Mouse (Mus musculus): ENCODE data around the gene Lmo3. TPM values are rescaled to one million over a fixed set of nuclear protein-coding genes. Genes with fewer than 3 reads are reported as not detected.

Gene Lmo3
- total RNA-seq, 2 experiments from 2014 or later = 0.91 to 0.99 TPM

DNA sequence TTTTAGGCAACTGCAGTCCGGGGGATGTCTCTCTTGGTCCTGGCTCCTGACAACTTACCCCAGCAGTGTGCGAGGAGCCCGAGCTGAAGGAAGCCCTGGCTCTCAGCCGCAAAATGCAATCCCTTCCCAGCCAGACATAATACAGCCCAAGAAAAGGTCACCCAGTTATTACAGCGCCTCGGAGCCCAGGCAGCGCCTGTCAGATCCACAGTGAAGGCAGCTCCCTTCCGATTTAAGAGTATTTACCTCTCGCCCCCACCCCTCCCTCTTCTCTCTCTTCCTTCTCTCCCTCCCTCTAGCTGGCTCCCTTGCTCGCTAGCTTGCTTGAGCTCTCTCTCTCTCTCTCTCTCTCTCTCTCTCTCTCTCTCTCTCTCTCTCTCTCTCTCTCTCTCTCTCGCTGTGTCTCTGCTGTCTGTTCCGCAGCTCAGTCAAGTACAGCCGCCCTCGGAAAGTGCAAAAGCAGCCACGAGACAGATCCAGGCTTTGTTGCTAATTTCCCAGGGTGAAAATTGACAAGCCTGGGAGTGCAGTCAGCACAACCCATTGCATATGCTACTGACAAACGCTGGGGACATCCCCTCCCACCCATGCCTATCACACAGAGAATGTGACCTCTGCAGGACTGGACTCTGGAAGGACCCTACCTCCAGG lies 159.0 kb downstream of the Lmo3 start:
- DNase-seq = peak; percentile 21

GRCm38 (mm10) chr6:138421931-138422531 lies 159.7 kb downstream of the Lmo3 start:
- no peak for DNase-seq

- DNase-seq = no peak
Observed at GRCm38 (mm10) chr6:138421191-138421613, 160.6 kb downstream of the Lmo3 start.

GRCm38 (mm10) chr6:138420536-138420891 lies 161.3 kb downstream of the Lmo3 start:
- DNase-seq = no peak

DNA sequence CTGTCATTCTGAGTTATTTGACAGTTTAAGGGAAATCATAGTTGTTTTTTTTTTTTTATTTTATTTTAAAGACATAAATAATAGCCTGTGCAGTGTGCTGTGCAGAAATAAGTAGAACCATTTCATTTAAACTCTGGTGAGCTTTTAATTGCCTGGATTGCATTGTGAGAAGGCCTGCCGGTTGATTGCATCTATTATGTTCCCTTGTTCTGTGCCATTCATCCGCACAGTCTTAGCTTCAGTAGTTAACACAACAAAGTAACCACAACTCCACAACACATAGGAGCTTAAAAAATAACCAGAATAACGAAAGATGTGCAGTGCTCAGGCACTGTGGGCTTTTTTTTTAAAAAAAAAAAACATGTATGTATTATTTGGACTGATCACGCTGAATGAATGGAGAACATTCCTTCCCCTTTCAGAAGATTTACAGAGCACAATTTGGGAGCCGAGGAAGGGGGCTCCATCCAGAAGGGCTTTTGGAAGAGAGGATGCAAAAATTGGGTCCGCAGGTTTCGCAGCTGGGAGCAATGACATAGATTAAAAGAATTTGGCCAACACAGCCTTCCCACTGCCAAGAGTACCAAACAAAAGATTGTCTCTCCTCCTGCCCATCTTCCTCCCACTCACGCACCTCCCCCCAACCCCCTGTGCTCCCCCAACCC lies 161.8 kb downstream of the Lmo3 start:
- DNase-seq = no peak

DNA sequence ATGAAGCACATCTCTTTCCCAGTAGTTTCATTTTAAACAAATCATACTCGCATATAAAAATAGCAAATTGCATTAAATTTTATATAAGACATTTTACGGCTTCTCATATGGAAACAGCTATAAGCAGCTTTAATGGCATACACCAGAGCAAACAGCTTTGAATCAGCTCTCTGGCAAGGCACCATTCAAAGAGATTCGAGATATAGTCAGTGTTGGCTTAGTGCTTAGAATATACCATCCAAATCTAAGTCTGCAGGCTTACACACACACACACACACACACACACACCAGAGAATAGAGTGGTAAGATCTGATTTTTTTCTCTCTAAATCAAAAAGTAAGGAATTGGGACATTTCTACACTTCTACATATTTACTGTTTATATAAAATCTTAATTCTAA lies 169.7 kb downstream of the Lmo3 start:
- DNase-seq = no peak

DNA sequence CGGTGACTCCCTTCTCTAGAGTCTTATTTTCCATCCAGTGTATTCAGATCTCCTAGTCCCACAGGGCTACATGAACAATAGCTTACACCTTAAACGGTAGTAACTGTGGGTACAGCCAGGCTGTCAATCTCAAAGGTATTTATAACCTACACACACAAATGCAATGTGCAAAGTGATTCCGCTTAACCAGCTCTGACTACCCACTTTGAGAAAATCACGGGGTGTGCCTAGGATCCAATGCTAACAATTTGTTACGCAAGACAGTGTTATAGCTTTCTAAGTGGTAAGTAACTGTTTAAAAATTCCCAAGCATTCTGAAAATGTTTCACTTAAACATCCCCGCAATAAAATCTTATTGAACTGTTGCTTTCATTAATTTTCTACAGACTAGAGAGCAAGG lies 179.7 kb downstream of the Lmo3 start:
- no peak for DNase-seq

DNA sequence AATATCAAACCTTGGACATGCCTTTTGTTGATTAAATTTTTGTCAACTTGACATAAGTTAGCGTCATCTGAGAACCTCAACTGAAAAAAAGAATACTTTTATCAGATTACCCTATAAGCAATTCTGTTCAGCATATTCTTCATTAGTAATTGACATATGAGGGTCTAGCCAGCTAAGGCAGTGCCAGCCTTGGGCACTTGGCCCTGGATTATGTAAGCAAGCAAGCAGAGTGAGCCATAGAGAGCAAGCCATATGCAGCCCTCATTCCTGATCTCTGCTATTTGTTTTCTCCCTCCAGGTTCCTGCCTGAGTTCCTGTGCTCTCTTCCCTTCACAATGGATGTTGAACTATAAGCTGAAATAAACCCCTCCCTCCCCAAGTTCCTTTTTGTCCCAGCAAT lies 182.9 kb downstream of the Lmo3 start:
- no peak for DNase-seq

GRCm38 (mm10) chr6:138391085-138391484 lies 190.7 kb downstream of the Lmo3 start:
- DNase-seq = no peak

- DNase-seq = no peak
Observed at GRCm38 (mm10) chr6:138388168-138388936, 193.4 kb downstream of the Lmo3 start.

DNA sequence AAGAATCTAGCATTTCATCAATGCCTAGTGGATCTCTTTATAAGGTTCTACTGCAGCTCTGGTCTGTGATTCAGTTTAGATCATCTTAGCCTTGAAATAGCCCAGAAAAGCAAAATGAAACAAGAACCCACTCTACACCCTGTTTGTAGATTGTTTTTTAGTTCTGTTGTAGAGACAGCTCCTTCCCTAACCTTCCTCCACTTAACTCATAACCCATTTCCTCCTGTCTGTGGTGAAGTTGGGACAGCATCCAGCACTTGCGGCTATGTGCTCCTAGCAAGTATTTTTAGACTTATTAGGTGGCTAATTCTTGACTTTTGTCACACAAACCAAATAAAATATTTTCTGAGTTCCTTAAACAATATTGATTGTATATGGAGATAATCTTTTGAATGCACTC lies 198.6 kb downstream of the Lmo3 start:
- DNase-seq = no peak

DNA sequence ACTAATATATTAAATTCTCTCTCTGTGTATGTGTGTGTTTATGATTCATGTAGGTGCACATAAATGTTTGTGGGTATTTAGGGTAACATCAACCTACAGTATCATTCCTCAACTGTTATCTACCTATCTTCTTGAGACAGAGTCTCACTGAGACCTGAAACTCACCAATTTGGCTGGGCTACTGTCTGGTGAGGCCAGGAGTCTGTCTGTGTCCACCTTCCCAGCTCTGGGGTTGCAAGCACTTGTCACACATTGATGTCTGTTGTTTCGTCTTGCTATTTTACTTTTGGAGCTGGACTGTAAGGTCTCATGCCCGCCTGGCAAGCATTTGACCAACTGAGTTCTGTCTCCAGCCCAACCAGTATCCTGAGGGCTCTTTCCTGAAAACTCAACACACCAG lies 210.6 kb downstream of the Lmo3 start:
- no peak for DNase-seq

GRCm38 (mm10) chr6:138364111-138364510 lies 217.7 kb downstream of the Lmo3 start:
- DNase-seq = no peak

- no peak for DNase-seq
Observed at GRCm38 (mm10) chr6:138350587-138351345, 231.0 kb downstream of the Lmo3 start.

DNA sequence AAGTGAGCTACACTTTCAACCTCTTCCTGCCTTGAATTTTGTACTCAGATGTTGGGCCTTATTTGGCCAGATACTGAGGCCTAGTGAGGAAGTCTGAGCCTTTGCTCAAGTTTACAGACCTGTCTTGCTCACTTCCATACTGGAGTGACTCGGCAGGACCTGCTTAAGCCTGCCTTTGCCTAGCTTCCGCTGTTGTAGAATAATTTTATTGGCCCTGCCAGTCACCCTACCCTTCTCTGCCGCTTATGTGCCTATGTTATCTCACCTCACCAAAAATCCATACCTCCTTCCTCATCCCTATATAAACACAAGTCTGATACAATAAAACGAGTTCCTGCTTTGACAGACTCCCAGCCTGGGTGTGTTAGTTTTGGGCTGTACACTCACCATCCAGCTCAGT lies 235.2 kb downstream of the Lmo3 start:
- no peak for DNase-seq

GRCm38 (mm10) chr6:138335858-138336257 lies 245.9 kb downstream of the Lmo3 start:
- no peak for DNase-seq

- peak; percentile 62 for DNase-seq
Observed at GRCm38 (mm10) chr6:138333991-138334390, 247.8 kb downstream of the Lmo3 start.

GRCm38 (mm10) chr6:138325744-138326400 lies 255.9 kb downstream of the Lmo3 start:
- DNase-seq = peak; percentile 15

- DNase-seq = no peak
Observed at GRCm38 (mm10) chr6:138325145-138325544, 256.6 kb downstream of the Lmo3 start.

- no peak for DNase-seq
Observed at GRCm38 (mm10) chr6:138323325-138323724, 258.4 kb downstream of the Lmo3 start.

DNA sequence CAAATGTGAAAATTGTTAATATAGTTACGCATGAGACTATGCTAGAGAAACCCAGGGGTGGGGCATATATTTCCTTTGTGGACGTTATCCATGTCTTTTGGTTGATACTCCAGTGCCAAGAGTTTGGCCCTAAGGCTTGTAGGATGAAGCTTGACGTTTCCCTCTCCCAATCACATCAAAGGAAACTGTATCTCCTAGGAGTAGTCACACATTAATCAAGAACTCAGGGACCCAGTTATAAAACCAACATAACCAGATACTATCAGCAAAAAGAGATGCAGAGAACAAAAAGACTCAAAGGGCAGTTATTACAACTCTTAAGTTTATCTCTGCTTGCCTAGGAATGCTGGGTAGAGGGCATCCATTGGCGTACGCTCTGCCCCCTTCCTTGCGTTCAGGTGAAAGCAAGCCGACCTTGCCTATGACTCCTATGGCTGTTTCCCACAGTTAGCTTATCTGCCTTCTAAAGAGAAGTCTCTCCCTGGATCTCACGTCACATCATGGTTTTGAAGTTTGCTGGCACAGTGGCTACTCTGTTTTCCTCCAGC lies 261.5 kb downstream of the Lmo3 start:
- DNase-seq = no peak

All from adrenal gland, postnatal 10 days (tissue).